In the genomic region with DNA sequence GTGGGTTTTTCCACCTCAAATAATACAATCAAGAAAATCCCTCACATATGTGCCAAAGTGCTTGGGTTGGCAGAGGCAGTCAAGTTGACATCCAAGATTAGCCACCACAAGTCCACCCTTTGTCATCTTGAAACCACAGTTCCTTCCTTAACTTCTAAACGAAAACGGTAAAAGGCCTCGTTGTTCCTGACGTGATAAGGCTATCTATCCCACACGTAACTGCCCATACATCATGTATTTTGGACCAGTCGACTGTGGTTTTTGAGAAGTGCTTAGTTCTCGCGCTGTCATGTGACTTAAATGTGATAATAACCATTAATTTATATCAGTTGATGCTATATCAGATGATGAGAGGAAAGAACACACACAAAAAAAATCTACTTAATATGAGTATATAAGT, we compare ENCODE assay signal across 1 mouse cellular context.
A peak's percentile ranks its signal among the peaks of the same experiment; 100 is the strongest.
TF ChIP-seq lines count a peak whose summit lies in the region.

No protein-coding gene starts in this region.

TF ChIP-seq in MEL, 35 proteins besides CTCF, POLR2A, EP300 and RAD21 (continued from another document):
- TF ChIP-seq MEF2A (IDR thresholded peaks at IDR 0.05; ENCODE audit: extremely low read depth, insufficient replicate concordance, low read depth, low read length, poor library complexity, severe bottlenecking): no peak
- TF ChIP-seq RCOR1 (IDR thresholded peaks at IDR 0.05; ENCODE audit: low read depth, low read length): peak; percentile 92
- no peak for TF ChIP-seq ZMIZ1 (IDR thresholded peaks at IDR 0.05; ENCODE audit: low read depth, low read length)
- no peak for TF ChIP-seq ZNF384 (IDR thresholded peaks at IDR 0.05; ENCODE audit: low read depth, low read length)
- no peak for TF ChIP-seq ZKSCAN1 (IDR thresholded peaks at IDR 0.05; ENCODE audit: low read depth, low read length)
